Mouse (Mus musculus): Measurements from ENCODE around the gene Susd3. TPM values are rescaled to one million over a fixed set of nuclear protein-coding genes. Genes with fewer than 3 reads are reported as not detected.

The Susd3 gene
- polyA plus RNA-seq (2014; fragmentation: Nextera tagmentation; extraction: Ambion mirVana) = 8.5 and 12.6 TPM in 2 replicates

DNA sequence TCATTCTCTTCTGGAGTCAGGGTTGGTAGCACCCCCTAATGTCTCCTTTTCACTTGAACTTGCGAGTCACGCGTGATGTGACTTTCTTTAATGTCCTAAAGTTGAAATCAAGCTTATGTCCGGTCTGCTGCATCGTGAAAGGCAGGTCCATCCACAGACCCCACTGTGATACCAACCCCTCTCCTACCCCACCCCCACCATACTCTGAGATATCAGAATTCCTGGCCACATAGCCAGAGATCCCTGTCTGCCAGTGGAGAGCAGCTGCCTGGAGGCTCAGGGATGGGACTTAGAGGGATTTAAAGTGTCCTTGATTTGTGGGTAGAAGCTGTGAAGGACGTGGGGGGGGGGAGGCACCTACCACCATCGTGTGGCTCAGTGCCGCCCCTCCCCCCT lies at the start of gene Susd3:
TSS of gene Susd3 (minus strand) at position 240 of the 396 bp plus-strand sequence.
- Histone ChIP-seq H3K9ac (ENCODE audit: low read depth, low read length) (peak within 1 kb of the TSS; percentile 38; the same call in 1 of the 2 replicates), H3K9me3 (ENCODE audit: control insufficient read depth, low read length) (no peaks in the 10 kb centered on the region), H3K4me3 (ENCODE audit: low read length) (peak within 1 kb of the TSS; percentile 47), H3K36me3 (ENCODE audit: control insufficient read depth, insufficient read depth, low read length) (no peaks in the 10 kb centered on the region), H3K27me3 (ENCODE audit: control insufficient read depth, insufficient read depth, low read length) (peaks cover 24% of the 10 kb centered on the region), H3K27ac (ENCODE audit: low read depth, low read length) (no peak within 1 kb of the TSS), H3K4me1 (ENCODE audit: control insufficient read depth, insufficient read depth, low read length) (peaks cover 12% of the 10 kb centered on the region; the same call in 1 of the 2 replicates), H3K4me2 (replicated peaks; ENCODE audit: low read depth, low read length) (peak within 1 kb of the TSS; percentile 68)
- peak; percentile 40; the same call in 1 of the 2 replicates for ATAC-seq (ENCODE audit: low FRiP score, low TSS enrichment)
- WGBS = 18% methylated on average over 8 of the region's 8 CpGs

DNA sequence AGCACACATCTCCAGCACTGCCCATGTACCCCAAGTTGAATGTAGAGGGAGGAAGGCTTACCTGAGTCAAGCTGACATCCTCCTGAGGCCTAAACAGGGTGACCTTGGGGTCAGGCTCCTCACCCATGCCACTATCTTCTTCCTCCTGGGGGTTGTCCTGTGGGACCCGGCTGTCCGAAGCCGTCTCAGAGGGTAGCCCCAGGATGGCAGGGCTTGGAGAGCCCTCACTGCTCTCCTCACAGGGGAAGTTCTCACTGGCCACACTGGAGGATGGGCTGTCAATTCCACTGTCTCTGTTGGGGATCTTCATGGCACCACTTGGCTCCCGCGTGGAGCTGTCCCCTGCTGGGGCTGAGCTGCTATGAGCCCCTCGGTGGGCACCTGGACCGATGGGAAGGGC lies 47.8 kb upstream of the Susd3 start:
- H3K9ac ChIP-seq (ENCODE audit: low read depth, low read length) = no peak overlapping the region
- no peak overlapping the region for H3K27ac ChIP-seq (ENCODE audit: low read depth, low read length)
- no peak overlapping the region for H3K4me3 ChIP-seq (ENCODE audit: low read length)
- H3K36me3 ChIP-seq (ENCODE audit: control insufficient read depth, insufficient read depth, low read length) = no peaks in the 10 kb centered on the region
- WGBS = 84% methylated on average over 7 of the region's 7 CpGs
- H3K4me1 ChIP-seq (ENCODE audit: control insufficient read depth, insufficient read depth, low read length) = 0 out of 2 replicates have a peak, but pooled peaks cover 3% of the 10 kb centered on the region
- H3K27me3 ChIP-seq (ENCODE audit: control insufficient read depth, insufficient read depth, low read length) = no peaks in the 10 kb centered on the region
- no peak overlapping the region for H3K4me2 ChIP-seq (replicated peaks; ENCODE audit: low read depth, low read length)
- no peak for ATAC-seq (ENCODE audit: low FRiP score, low TSS enrichment)
- no peaks in the 10 kb centered on the region for H3K9me3 ChIP-seq (ENCODE audit: control insufficient read depth, low read length)

DNA sequence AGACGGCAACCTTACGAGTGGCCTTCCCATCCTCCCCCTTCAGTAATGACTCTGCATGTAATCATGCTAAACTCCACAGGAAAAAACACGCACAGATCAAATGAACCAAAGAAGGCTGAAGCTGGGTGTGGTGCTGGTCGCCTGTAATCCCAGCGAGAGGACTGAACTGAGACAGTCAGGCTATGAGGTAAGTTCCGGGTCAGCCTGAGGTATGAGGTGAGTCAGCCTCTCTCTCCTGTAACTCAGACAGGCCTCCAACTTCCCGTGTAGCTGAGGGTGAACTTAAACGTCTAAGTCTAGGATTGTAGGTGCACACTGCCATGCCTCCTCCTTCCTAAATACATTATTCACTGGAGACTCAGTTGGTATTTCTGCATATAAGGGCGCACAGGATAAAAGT lies 45.6 kb upstream of the Susd3 start:
- ATAC-seq (ENCODE audit: low FRiP score, low TSS enrichment) = no peak
- Histone ChIP-seq H3K4me1 (ENCODE audit: control insufficient read depth, insufficient read depth, low read length) (0 out of 2 replicates have a peak, but pooled peaks cover 3% of the 10 kb centered on the region), H3K36me3 (ENCODE audit: control insufficient read depth, insufficient read depth, low read length) (no peaks in the 10 kb centered on the region), H3K4me3 (ENCODE audit: low read length) (no peak overlapping the region), H3K9ac (ENCODE audit: low read depth, low read length) (no peak overlapping the region), H3K4me2 (replicated peaks; ENCODE audit: low read depth, low read length) (no peak overlapping the region), H3K27me3 (ENCODE audit: control insufficient read depth, insufficient read depth, low read length) (no peaks in the 10 kb centered on the region), H3K27ac (ENCODE audit: low read depth, low read length) (no peak overlapping the region), H3K9me3 (ENCODE audit: control insufficient read depth, low read length) (no peaks in the 10 kb centered on the region)
- WGBS = 78% methylated on average over 9 of the region's 9 CpGs

DNA sequence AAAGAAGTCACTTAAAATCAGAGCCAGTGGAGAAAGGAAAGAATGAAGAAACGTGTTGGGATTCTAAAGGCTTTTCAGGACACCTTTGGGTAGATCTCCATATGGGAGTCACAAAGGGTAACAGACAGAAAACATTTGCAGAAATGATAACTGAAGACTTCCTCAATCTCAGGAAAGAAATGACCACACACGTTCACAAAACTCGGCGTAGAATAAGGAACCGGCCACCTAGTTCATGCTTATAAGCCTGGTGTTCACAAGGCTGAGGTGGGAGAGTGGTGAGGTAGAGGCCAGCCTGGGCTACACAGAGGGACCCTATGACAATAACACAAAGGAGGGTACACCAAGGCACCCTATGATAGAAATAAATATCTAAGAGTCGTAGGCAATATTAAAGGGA lies 43.4 kb upstream of the Susd3 start:
- no peaks in the 10 kb centered on the region for H3K36me3 ChIP-seq (ENCODE audit: control insufficient read depth, insufficient read depth, low read length)

DNA sequence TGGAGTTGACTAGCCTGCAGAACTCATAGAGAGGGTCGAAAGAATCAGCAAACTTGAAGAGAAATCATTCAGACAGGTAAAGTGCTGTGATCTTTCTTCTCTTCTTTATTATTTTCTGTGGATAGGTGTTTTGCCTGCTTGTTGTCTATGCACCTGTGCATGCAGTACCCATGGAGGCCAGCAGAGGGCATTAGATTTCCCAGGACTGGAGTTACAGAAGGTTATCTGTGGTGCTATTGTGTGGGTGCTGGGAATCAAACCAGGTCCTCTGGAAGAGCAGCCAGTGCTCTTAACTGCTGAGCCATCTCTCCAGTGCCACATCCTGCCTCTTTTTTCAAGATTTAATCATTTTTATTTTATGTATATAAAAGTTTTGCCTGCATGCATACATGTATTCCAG lies 42.9 kb upstream of the Susd3 start:
- ATAC-seq (ENCODE audit: low FRiP score, low TSS enrichment) = no peak
- no peaks in the 10 kb centered on the region for H3K27me3 ChIP-seq (ENCODE audit: control insufficient read depth, insufficient read depth, low read length)
- H3K9ac ChIP-seq (ENCODE audit: low read depth, low read length) = no peak overlapping the region
- no peaks in the 10 kb centered on the region for H3K9me3 ChIP-seq (ENCODE audit: control insufficient read depth, low read length)
- no peak overlapping the region for H3K4me2 ChIP-seq (replicated peaks; ENCODE audit: low read depth, low read length)
- no peak overlapping the region for H3K4me3 ChIP-seq (ENCODE audit: low read length)
- WGBS = 46% methylated on average over 1 of the region's 1 CpGs
- H3K4me1 ChIP-seq (ENCODE audit: control insufficient read depth, insufficient read depth, low read length) = no peaks in the 10 kb centered on the region
- no peak overlapping the region for H3K27ac ChIP-seq (ENCODE audit: low read depth, low read length)
- H3K36me3 ChIP-seq (ENCODE audit: control insufficient read depth, insufficient read depth, low read length) = no peaks in the 10 kb centered on the region

More for the DNA sequence above, 43.4 kb upstream of the Susd3 start:
- Histone ChIP-seq H3K9ac (ENCODE audit: low read depth, low read length) (no peak overlapping the region), H3K4me1 (ENCODE audit: control insufficient read depth, insufficient read depth, low read length) (no peaks in the 10 kb centered on the region), H3K4me2 (replicated peaks; ENCODE audit: low read depth, low read length) (no peak overlapping the region), H3K27me3 (ENCODE audit: control insufficient read depth, insufficient read depth, low read length) (no peaks in the 10 kb centered on the region), H3K4me3 (ENCODE audit: low read length) (no peak overlapping the region), H3K27ac (ENCODE audit: low read depth, low read length) (no peak overlapping the region), H3K9me3 (ENCODE audit: control insufficient read depth, low read length) (no peaks in the 10 kb centered on the region)
- ATAC-seq (ENCODE audit: low FRiP score, low TSS enrichment) = no peak
- WGBS = 90% methylated on average over 6 of the region's 6 CpGs

DNA sequence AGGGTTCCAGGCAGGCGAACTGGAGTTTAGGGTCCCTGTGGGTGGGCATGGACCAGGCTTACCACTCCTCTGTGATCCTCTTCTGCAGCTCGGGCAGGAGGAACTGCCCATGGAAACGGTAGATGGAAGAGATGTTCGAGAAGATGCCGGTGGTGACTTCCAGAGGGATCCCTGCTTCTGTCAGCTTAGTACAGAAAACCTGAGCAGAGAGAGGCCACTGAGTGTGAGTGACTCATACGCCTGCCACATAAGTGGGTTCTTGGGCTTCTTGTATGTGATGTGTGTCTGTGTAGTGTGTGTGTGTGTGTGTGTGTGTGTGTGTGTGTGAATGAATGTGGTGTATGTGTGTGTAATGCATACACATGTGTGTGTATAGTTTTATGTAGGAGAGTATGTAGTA lies 38.7 kb upstream of the Susd3 start:
- ATAC-seq (ENCODE audit: low FRiP score, low TSS enrichment) = no peak
- Histone ChIP-seq H3K4me1 (ENCODE audit: control insufficient read depth, insufficient read depth, low read length) (no peaks in the 10 kb centered on the region), H3K4me2 (replicated peaks; ENCODE audit: low read depth, low read length) (no peak overlapping the region), H3K36me3 (ENCODE audit: control insufficient read depth, insufficient read depth, low read length) (no peaks in the 10 kb centered on the region), H3K27ac (ENCODE audit: low read depth, low read length) (no peak overlapping the region), H3K4me3 (ENCODE audit: low read length) (no peak overlapping the region), H3K9ac (ENCODE audit: low read depth, low read length) (no peak overlapping the region), H3K9me3 (ENCODE audit: control insufficient read depth, low read length) (no peaks in the 10 kb centered on the region), H3K27me3 (ENCODE audit: control insufficient read depth, insufficient read depth, low read length) (no peaks in the 10 kb centered on the region)
- WGBS = 86% methylated on average over 6 of the region's 6 CpGs

DNA sequence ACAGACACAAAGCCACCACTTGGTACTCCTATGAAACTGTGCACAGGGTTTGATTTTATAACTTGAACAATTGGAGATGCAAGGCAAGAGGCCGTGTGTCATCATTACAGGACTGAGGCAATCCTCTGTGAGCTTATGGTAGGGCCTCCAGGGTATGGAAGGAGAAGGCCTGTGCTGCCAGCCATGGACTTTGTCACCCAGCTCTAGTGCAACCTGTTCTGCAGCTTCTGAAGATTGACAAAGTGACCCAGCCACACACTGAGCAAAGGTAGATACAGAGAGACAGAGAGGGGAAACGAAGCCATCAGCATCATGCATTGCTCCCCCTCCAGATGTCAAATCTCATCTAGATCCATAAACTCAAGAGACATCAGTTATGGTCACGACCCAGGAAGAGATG lies 38.2 kb upstream of the Susd3 start:
- no peaks in the 10 kb centered on the region for H3K4me1 ChIP-seq (ENCODE audit: control insufficient read depth, insufficient read depth, low read length)
- 71% methylated on average over 3 of the region's 3 CpGs for WGBS
- no peak for ATAC-seq (ENCODE audit: low FRiP score, low TSS enrichment)
- H3K4me3 ChIP-seq (ENCODE audit: low read length) = no peak overlapping the region
- no peaks in the 10 kb centered on the region for H3K27me3 ChIP-seq (ENCODE audit: control insufficient read depth, insufficient read depth, low read length)
- no peak overlapping the region for H3K27ac ChIP-seq (ENCODE audit: low read depth, low read length)
- H3K4me2 ChIP-seq (replicated peaks; ENCODE audit: low read depth, low read length) = no peak overlapping the region
- no peak overlapping the region for H3K9ac ChIP-seq (ENCODE audit: low read depth, low read length)
- H3K9me3 ChIP-seq (ENCODE audit: control insufficient read depth, low read length) = no peaks in the 10 kb centered on the region
- no peaks in the 10 kb centered on the region for H3K36me3 ChIP-seq (ENCODE audit: control insufficient read depth, insufficient read depth, low read length)

DNA sequence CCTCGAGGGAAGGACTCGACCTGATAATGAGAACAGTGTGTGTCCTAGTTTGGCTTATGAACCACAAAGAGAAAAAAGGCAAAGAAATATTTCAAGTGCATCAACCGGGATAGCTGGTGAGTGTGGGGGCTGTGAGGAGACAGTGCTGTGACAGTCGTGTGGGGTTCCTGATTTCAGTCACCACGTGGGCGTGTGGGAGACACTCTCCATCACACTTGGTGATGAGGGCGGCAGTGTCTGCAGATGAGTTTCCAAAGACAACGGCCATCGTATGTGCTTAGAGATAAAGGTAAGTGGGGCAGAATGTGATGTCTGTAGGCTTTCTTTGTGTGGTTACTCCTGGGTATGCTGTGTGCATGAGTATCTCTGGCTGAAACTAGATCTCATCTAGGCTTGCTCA lies 35.2 kb upstream of the Susd3 start:
- H3K9me3 ChIP-seq (ENCODE audit: control insufficient read depth, low read length) = no peaks in the 10 kb centered on the region
- ATAC-seq (ENCODE audit: low FRiP score, low TSS enrichment) = no peak
- no peak overlapping the region for H3K4me3 ChIP-seq (ENCODE audit: low read length)
- 83% methylated on average over 9 of the region's 9 CpGs for WGBS
- no peaks in the 10 kb centered on the region for H3K4me1 ChIP-seq (ENCODE audit: control insufficient read depth, insufficient read depth, low read length)
- H3K27me3 ChIP-seq (ENCODE audit: control insufficient read depth, insufficient read depth, low read length) = no peaks in the 10 kb centered on the region
- no peaks in the 10 kb centered on the region for H3K36me3 ChIP-seq (ENCODE audit: control insufficient read depth, insufficient read depth, low read length)
- no peak overlapping the region for H3K9ac ChIP-seq (ENCODE audit: low read depth, low read length)
- no peak overlapping the region for H3K4me2 ChIP-seq (replicated peaks; ENCODE audit: low read depth, low read length)
- no peak overlapping the region for H3K27ac ChIP-seq (ENCODE audit: low read depth, low read length)

DNA sequence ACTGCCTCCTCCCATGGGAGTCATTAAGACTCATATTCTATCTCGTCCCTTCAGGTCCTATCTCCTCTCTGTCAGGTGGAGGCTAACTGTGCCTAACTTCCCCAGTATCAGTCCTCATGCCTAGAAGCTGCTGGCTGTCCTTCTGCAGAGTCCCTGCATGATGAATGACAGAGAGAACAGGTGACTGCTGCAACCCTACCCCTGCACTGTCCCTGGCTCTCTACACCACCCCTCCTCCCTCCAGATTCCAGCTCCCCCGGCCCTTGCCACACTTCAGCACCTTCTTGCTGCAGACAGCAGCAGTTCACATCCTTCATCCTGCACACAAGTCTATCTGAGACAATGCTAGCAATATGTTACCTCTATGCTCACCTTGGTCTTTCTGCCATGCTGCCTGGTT lies 33.7 kb upstream of the Susd3 start:
- no peak overlapping the region for H3K9ac ChIP-seq (ENCODE audit: low read depth, low read length)

More for the DNA sequence above, 33.7 kb upstream of the Susd3 start:
- Histone ChIP-seq H3K4me3 (ENCODE audit: low read length) (no peak overlapping the region), H3K4me1 (ENCODE audit: control insufficient read depth, insufficient read depth, low read length) (no peaks in the 10 kb centered on the region), H3K4me2 (replicated peaks; ENCODE audit: low read depth, low read length) (no peak overlapping the region), H3K27ac (ENCODE audit: low read depth, low read length) (no peak overlapping the region), H3K27me3 (ENCODE audit: control insufficient read depth, insufficient read depth, low read length) (no peaks in the 10 kb centered on the region), H3K36me3 (ENCODE audit: control insufficient read depth, insufficient read depth, low read length) (no peaks in the 10 kb centered on the region), H3K9me3 (ENCODE audit: control insufficient read depth, low read length) (no peaks in the 10 kb centered on the region)
- no peak for ATAC-seq (ENCODE audit: low FRiP score, low TSS enrichment)
- WGBS = 18% methylated on average over 2 of the region's 2 CpGs

All from kidney, embryonic 14.5 days (tissue).